Mouse (Mus musculus) left cerebral cortex, postnatal 14 days (tissue): Measurements from ENCODE around the gene Nbeal2. TPM values are rescaled to one million over a fixed set of nuclear protein-coding genes. Genes with fewer than 3 reads are reported as not detected.
A peak's percentile ranks its signal among the peaks of the same experiment; 100 is the strongest.

Experiments used
- DNase-seq, 2 experiments: peaks; one replicate each; pipeline ENCODE4 v3.0.0; 2021 to 2022; ENCODE audit warnings: low spot score in 2 of 2, mixed read lengths in 1 of 2
- intact Hi-C: fragments of 180-260 bp; cut with DNase I; formaldehyde crosslinking; loops from one replicate; pipeline ENCODE4 v1.15.1; 2025
- total RNA-seq, 2 experiments: library from RNA; stranded (reverse); gene quantifications; 2 replicates each; pipeline ENCODE4 v1.2.3; 2021

Gene Nbeal2
- total RNA-seq, 2 experiments from 2014 or later: 5.9 to 8.9 TPM

DNA sequence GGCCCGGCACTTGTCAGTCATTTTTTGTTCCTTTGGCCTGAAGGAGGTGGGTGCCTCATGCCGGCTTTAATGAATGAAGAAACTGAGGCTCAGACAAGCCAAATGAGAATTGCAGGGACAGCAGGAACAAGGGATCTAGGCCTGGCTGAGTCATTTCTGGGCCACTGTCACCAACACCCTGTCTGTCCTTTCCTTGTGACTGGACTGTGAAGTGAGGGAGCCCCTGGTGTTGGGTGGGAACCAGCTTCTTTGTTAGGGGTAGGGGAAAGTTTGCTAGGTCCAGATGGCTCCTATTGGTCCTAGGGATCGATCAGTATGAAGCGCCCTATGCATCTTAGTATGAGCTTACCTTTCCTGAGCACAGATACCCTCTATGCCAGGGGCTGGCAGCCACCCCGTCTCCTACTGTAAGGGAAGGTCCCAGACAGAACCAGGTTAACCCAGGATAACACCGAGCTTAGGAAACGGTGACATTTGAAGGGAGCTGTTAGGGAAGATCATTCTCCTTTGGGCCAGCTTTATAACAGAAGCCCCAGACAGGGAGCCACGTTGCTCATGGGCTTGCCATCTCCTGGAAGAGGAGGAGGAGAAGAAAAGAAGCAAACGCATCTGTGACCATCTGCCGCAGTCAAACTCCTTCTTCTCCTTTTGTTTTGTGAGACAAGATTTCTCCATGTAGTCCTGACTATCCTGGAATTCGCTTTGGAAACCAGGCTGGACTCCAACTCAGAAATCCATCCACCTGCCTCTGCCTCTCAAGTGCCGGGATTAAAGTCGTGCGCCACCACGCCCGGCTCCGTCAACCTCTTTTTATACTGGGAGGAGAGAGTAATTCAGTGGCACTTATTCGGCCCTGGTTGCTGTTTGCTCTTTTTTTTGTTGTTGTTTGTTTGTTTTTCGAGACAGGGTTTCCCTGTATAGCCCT lies 1.0 kb upstream of the Nbeal2 start:
- intact Hi-C loops: loop anchor here (5.0 kb wide), 1 partner anchor 52 kb away; no protein-coding TSS in a partner anchor

DNA sequence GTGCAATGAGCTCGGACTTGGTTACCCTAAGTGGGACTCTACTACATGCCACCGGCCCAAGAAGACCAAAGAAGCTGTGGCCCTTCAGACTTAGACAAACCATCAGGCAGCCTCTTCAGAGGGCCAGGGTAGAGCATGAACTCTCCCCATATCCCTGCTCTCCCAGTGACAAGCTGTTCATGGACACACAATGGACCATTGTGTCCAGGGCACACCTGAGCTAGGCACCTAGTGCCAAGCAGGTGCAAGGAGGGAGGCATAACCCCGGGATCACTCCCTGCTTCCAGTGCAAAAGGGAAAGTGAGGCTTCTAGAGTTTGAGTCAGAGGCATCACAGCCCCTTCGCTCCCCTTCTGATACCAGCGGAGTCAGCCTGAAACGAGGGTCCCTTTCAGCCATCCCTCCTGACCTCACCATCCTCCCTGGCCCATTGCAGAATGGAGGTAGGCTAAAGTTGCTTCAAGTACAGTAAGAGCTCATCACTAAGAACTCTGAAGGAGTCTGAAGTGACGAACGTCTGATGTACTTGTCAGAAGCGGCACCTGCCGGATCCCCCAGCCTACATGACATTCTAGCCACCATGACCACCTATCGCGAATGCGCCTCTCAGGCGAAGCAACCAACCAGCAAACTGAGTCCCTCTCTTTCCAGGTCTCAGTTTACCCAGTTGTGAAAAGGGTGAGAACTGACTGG lies 852 bp downstream of the Nbeal2 start:
- no peak for DNase-seq
- intact Hi-C loops: loop anchor here (5.0 kb wide), 1 partner anchor 54 kb away; no protein-coding TSS in a partner anchor

More for the DNA sequence above, 1.0 kb upstream of the Nbeal2 start:
- no peak for DNase-seq

DNA sequence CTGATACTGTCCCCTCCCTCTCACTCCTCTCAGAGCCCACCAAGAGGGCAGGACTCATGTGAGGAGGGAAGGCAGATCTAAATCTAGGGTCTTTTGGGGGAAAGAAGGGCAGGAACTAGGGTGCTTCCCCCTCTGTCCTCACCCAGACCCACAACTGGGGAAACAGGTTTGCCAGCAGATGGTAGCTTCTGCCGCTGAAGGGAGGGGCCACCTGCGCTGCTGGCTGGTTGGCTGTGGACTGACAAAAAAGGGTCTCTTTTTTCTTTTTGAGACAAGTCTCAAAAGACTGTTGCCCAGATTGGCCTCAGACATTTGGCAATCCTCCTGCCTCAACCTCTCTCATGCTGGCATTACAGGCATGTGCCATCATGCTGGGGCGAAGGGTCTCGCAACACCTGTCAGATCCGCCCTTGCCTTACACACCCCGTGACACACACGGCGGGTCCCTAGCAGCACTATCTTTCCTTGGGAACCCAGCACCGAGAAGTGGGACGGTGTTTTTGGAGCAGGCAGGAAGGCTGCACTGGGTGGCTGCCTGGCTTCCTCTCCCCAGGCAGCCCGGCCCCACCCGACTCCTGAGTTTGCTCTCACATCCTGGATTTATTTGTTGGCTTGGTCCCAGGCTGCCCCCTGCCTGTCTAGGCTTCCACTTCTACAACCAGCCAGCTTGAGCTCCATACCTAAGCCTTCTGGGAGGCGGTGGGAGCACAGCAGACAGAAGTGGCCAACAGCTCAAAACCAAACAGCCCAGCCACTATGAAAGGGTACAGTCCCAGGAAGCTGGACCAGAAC lies 1.8 kb downstream of the Nbeal2 start:
- DNase-seq: peak in 1 of 2 experiments; percentile 37
- intact Hi-C loops: loop anchor here (5.0 kb wide), 1 partner anchor 55 kb away; no protein-coding TSS in a partner anchor

DNA sequence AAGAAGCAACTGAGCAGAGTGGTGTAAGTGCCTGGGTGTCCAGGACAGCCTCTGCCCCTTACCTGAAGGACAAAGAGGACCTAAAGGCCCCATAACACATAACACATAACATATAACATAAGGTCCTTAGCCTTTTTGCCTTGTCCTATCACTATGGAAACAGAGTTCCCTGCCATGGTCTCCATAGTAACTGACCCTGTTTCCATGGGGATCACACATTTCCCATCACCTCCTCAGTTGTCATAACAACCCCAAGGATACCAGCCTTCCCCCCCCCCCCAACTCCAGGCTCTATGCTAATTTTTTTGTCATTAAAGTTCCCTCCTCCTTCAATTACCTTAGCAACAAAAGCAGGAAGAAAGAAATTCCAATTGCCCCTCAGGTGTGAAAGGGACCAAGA lies 4.2 kb downstream of the Nbeal2 start:
- peak in 1 of 2 experiments; percentile 83 for DNase-seq
- intact Hi-C loops: loop anchor here (5.0 kb wide), 1 partner anchor 58 kb away; no protein-coding TSS in a partner anchor

DNA sequence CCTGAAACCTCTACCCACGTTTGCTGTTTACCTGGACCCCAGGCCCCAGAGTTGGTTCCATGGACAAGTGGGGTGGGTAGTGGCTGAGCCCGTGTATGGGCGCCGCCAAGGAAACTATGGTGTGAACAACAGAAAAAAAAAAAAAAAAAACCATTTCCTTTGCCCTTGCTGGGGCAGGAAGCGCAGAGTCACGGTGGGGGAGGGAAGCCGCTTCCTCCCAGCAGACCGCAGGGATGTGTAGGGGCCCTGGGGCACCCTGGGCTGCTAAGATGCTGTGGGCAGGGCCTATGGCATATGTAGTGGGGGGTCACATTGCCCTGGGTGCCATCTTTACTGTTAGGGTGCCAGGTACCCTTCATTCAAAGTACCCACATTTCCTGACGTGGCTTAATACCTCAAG lies 8.7 kb downstream of the Nbeal2 start:
- intact Hi-C loops: no loop called here

DNA sequence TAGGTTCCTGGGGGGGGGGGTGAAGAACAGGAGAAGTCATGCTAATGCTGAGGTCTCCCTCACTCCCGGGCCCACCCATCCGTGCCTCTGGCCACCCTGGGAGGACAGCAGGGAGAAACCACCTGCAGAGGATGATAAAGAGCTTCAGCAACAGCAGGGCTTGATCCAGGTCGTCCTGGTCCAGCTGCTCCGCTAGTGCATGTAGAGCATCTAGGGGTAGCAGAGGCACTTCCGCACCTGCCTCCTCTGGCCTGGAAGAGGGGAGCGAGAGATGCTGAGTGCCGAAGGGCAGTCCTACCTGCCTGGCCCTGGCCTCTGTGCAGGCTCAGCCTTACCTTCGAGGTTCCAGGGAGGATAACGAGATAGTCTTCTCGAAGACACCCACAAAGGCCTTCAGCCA lies 9.7 kb downstream of the Nbeal2 start:
- intact Hi-C loops: no loop called here

More for the DNA sequence above, 8.7 kb downstream of the Nbeal2 start:
- DNase-seq: no peak

DNA sequence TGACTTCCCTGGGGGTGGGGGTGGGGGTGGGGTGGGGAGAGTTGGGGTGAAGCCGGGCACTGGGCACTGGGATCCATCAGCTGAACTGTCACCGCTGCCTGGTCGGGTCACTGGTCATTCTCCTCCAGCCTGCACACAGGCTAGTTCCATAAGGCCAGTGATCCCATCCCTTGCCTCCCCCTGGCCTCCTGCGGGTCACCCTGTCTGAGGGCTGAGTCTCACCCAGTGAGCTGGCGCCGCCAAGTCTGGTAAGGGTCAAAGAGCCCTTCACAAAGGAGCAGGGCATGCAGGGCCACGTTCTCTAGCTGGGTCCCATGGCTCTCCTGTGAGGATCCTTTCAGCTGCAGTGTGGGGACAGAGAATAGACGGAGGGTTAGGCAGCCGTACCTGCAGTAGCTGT lies 10.2 kb downstream of the Nbeal2 start:
- intact Hi-C loops: no loop called here
- DNase-seq: no peak

More for the DNA sequence above, 9.7 kb downstream of the Nbeal2 start:
- DNase-seq: no peak

DNA sequence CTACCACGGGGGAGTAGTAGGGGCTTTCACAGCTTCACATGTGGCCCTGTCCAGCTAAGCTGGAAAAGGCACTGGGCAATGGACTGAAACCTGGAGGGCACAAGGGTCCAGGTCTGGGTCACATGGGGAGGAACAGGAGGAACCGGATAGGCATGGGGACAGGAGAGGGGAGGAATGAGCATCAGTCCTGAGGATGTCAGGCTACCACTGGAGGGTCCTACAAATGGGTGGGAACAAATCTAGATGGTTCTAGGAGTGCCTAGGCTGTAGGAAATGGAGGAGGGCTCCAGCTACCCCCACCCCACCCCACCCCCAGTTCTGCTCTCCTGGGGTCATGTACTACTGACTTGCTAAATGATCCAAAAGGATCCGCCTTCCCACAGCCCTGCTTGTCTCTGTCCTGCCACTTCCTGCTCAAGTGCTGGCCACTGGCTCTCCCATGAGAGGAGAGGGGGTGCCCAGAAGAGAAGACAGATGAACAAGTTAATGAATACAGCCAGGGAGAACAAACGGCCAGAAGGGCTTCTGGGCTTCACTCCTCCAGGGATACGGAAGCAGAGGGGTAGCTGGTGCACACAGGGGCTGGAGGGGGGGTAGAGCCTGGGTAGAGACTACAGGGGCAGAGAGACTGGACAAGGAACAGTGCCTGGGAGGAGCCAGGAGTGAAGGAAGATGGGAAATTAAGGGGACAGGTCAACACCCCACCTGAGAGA lies 11.0 kb downstream of the Nbeal2 start:
- no peak for DNase-seq
- intact Hi-C loops: no loop called here

DNA sequence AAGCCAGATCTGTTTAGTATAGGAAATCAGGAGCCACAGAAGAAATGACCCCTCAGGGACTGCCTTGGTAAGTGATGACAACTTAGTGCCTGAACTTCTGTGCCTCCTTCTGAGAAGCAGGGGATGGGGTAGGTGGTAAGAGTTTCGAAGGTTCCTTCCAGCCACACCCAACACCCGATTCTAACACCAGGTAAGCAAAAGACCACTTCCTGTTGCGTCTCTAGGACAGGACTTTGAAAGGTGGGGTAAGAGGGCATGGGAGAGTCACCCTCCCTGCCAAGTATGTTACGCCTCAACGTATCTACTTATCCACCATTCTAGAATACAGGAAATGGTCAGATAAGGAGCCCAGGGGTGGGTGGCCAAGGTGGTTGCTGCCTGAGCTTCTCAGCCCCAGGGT lies 13.0 kb downstream of the Nbeal2 start:
- DNase-seq: no peak
- intact Hi-C loops: no loop called here

DNA sequence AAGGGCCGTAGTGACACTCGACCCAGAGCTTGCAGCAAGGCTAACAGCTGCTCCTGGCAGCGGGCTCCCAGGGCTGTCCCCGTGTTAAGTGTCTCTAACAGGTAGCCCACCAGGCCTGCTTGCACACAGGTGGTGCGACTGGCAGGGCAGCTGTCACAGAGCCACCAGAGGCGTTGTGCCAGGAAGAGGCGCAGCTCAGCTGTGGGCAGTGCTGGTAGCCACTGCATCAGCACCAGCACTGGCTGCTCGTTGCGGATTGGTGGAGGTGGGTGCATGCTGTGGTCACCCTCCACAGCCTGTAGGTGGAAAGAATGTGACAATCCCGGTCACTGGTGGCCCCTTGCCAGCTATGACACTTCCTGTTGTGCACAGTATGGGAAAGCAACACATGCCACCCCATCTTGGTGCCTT lies 15.3 kb downstream of the Nbeal2 start:
- no peak for DNase-seq
- intact Hi-C loops: loop anchor here (10.0 kb wide), 1 partner anchor 236 kb away; the partner anchor contains the start of gene Als2cl

DNA sequence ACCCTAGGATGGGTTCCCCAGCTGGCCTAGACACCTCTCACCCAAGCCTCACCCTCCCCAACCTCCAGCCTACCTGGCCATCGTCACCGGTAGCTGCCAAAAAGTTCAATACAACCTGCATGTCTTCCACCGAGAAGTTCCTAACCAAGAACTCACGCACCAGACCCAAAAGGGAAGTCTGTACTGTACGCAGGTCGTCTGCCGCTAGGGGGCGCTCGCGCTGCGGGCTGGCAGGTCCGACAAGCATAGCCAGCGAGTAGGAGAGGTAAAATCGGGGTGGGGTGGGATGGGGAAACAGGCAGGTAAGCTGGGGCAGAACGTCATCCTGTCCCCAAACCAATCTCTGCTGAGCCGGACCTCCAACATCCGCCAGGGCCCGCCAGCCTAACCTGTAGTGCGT lies 18.7 kb downstream of the Nbeal2 start:
- DNase-seq: peak; percentile 86 to 92
- intact Hi-C loops: loop anchor here (1.0 to 10.0 kb wide), 2 partner anchors 74 to 240 kb away; partner anchors contain the start of gene Als2cl

DNA sequence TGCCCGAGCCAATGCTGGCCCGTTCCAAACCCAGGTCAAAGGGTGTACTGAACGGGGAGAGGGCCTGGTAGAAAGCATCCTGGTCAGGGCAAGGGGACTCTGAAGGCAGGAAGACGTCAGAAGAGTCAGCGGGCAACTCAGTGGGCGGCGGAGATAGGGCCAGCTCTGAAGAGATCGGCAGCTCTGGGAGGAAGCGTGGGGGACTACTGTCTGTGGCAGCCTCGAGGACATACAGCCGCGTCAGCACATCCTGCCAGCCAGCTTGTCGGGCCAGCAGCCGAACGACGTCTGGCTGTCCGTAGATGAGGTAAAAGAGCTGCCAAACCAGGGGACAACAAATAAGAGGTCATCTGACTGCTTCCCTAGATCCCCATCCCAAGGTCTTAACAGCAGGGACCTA lies 20.1 kb downstream of the Nbeal2 start:
- intact Hi-C loops: loop anchor here (10.0 kb wide), 1 partner anchor 241 kb away; the partner anchor contains the start of gene Als2cl
- peak in 1 of 2 experiments; percentile 32 for DNase-seq

DNA sequence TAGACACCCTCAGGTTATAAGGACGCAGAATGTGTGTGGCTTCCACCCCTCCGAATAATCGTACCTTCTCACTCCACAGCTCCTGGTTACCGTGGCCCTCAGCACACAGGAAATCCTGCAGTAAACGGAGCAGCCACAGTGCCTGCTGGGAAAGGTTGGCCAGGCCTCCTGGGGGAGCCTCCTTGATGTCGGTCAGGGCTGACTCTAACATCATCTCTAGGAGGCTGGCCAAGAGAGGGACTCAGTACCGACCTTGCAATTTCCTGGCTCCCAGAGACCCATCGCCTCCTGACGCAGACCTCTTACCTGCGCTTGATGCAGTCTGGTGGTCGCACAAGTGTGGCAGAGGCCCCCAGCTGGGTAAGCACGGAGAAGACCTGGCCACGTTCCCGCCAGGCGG lies 21.3 kb downstream of the Nbeal2 start:
- no peak for DNase-seq
- intact Hi-C loops: loop anchor here (10.0 kb wide), 1 partner anchor 242 kb away; the partner anchor contains the start of gene Als2cl

DNA sequence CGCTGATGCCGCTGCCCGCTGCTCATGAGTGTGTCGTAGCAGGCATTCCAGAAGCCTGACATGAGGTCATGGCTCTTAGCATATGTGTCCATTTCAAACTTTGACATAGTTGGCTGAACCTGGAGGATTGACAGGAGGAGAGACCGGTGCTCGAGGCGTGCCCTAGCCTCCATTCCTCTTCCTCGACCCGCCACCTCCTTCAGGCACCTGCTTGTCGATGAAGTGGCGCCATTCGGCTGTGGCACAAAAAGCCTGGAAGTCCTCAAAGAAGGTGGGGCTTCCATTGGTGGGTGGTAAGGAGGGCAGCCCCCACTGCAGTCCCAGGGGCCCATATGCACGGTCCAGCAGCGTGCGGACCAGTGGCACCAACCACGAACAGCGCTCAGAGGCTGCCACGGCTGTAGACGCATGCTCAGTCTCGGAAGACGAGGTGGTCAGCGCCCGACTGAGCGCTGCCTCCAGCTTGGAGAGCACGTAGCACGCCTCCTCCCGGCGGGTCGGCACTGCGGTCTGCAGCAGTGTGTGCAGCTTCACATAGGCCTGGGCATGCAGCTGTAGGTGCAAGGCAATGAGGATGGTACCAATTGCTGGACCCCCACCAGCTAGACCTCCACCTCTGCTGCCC lies 22.2 kb downstream of the Nbeal2 start:
- no peak for DNase-seq
- intact Hi-C loops: loop anchor here (10.0 kb wide), 1 partner anchor 243 kb away; the partner anchor contains the start of gene Als2cl

DNA sequence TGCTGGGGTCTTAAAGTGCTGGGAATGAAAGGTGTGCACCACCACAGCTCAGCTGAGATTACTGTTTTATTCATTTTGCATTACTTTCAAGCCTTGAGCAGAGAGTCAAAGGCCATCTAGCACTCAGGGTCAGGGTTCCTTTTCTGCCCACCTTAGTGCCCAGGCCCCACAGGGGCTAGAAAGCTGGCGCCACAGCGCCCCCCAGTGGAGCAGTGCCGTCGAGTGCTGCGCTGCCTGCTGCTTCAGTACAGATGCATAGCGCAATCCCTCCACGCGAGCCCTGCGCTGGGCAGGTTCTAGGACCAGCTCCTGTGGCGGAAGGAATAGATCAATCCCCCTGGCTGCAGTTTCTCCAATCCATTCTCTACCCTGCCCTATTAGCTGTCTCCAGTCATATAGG lies 22.8 kb downstream of the Nbeal2 start:
- peak in 1 of 2 experiments; percentile 60 for DNase-seq
- intact Hi-C loops: loop anchor here (10.0 kb wide), 1 partner anchor 244 kb away; the partner anchor contains the start of gene Als2cl

DNA sequence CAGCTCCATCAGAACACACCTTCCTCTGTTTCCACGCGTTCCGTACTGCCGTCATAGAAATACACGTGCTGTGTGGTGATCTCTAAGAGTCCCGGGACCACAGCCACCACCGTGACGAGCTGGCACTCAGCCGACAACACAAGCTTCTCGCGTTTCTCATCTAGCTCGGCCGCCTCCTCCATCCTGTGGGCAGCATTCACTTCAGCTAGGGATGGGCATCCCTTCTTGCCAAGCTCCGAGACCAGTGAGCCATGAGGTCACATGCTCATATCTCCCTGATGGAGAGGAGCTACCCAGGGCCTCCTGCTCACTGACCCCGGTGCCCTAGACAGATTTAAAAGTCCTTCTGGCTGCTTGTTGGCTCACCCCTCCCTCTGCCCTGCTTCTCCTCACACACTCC lies 23.8 kb downstream of the Nbeal2 start:
- intact Hi-C loops: loop anchor here (10.0 kb wide), 1 partner anchor 245 kb away; the partner anchor contains the start of gene Als2cl
- DNase-seq: no peak

DNA sequence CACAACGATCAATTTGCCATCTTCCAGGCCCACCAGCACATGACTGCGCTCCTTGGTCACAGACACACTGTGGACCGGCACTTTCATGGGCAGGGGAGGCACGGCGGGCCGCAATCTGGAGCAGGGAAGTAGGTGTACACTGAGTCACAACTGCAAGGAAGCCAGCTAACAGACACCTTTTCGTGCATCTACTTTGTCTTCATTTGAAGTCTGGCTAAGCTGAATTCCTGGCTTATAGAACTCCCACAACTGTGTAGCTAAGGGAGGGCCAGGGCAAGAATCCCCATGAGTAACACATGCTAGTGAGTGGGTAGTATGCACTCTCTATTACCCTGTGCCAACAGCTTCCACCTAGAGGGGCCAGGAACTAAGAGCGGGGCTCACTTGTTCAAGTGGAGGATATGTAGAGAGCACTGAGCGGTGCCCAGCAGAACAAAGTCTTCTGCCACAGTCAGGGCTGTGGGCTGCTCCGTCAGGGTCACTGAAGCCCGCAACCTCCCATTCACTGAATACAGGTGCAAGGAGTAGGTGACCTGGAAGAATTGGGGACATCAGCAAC lies 28.5 kb downstream of the Nbeal2 start:
- intact Hi-C loops: loop anchor here (10.0 kb wide), 1 partner anchor 181 kb away; no protein-coding TSS in a partner anchor
- no peak for DNase-seq
